Mouse (Mus musculus): ENCODE data around the gene Gm26657.

The Gm26657 gene

DNA sequence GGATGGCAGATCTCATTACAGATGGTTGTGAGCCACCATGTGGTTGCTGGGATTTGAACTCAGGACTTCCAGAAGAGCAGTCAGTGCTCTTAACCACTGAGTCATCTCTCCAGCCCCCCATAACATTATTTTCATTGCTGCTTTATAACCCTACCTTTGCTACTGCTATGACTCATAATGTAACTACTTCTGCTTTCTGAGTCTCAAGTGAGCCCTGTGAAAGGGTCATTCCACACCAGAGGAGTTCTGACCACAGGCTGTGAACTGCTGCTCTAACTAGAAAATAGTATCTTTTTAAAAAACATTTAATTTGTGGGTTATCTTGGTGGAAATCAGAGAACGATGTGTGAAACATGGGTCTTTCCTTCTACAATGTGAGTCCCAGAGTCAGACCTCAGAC, 17.8 kb downstream of the Gm26657 start:
- DNase-seq (ENCODE audit: low read depth, low spot score) = no peak

DNA sequence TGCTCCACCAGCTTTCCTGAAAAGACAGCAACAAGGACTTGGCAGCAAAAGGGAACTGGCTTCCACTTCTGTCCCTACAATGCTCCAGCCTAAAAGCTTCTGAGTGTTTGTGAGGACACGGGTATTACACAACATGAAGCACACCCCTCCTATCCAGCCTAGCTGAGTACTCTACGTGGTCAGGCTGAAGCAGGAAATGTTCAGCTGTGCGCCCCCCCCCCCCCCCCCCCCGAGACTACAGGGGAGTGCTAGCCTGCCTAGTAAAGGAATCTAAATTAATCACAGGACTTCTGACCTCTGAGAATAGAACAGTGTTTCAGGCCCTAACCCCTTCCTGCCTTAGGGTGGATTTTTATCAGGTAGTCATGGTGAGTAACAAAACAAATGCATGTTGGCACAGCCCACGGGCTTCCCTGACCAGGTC, 28.0 kb downstream of the Gm26657 start:
- DNase-seq (ENCODE audit: low read depth, low spot score) = no peak

DNA sequence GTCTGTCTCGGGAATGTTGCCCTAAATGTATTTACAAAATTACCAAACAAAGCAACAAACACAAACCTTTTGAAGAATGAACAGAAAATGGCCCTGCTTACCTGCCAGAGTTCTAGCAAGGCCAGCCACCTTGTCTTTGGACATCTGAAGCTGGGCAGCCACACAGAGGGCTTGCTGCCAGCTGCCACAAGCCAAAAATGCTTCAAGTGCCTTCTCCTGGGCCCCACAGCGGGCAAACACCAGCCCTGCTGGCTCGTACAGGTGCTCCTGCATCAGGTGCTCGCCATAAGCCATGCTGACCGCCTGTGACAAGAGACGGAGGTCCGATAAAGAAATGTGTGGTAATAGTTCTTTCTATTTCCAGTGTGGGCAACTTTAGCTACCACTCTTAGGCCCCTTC, 29.0 kb downstream of the Gm26657 start:
- DNase-seq (ENCODE audit: low read depth, low spot score) = no peak

DNA sequence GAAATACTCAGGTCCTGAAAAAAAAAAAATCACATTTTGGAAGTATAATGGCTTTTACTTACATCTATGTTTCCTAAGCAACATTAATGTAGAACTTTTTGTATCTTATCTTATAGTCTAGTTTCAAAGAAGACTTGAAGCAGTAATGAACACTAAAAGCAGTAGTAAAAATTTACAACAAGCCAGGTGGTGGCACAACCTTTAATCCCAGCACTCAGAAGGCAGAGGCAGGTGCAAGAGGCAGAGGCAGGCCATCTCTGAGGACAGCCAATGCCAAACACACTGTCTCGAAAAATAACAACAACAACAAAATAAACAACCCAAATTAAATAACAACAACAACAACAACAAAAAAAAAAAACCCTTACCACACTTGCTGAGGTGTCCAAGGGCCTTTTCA, 31.2 kb downstream of the Gm26657 start:
- no peak for DNase-seq (ENCODE audit: low read depth, low spot score)

Measured in retina, adult 2 months (tissue).